Mouse (Mus musculus) forebrain, embryonic 14.5 days (tissue): ENCODE data around the gene Gsta3. TPM values are rescaled to one million over a fixed set of nuclear protein-coding genes. Genes with fewer than 3 reads are reported as not detected.

Experiments
- ATAC-seq: fragments of 200-750 bp; cut with Nextera tagmentation; 2 replicates; pipeline ENCODE4 v1.8.0; 2017; ENCODE audit warnings: mild to moderate bottlenecking, moderate library complexity
- DNase-seq: peaks from one replicate; pipeline ENCODE4 v3.0.0-alpha.2; 2015; ENCODE audit warnings: low spot score
- H3K27ac ChIP-seq: fragments of 300-500 bp; sonication (generic); 2 replicates; pipeline ENCODE4 v1.5.1; 2014; ENCODE audit warnings: low read depth, mild to moderate bottlenecking, control low read depth, low read length, moderate library complexity
- H3K27me3 ChIP-seq: fragments of 300-500 bp; sonication (generic); replicated peaks from 2 replicates; pipeline ENCODE4 v1.6.1; 2014; ENCODE audit warnings: low read length, control low read depth, mixed read lengths; ENCODE audit not compliant: control insufficient read depth, insufficient read depth
- H3K36me3 ChIP-seq: fragments of 300-500 bp; sonication (generic); 2 replicates; pipeline ENCODE4 v1.6.1; 2014; ENCODE audit warnings: low read length, control low read depth; ENCODE audit not compliant: control insufficient read depth, insufficient read depth
- H3K4me1 ChIP-seq: fragments of 300-500 bp; sonication (generic); 2 replicates; pipeline ENCODE4 v1.6.1; 2014; ENCODE audit warnings: antibody characterized with exemption, low read length, control low read depth; ENCODE audit not compliant: control insufficient read depth, insufficient read depth
- H3K4me2 ChIP-seq: fragments of 300-500 bp; sonication (generic); 2 replicates; pipeline ENCODE4 v1.6.1; 2014; ENCODE audit warnings: mild to moderate bottlenecking, control low read depth, low read length
- H3K4me3 ChIP-seq: fragments of 300-500 bp; sonication (generic); 2 replicates; pipeline ENCODE4 v1.5.1; 2014; ENCODE audit warnings: low read depth, low read length, control low read depth
- H3K9ac ChIP-seq: fragments of 300-500 bp; sonication (generic); 2 replicates; pipeline ENCODE4 v1.6.1; 2014; ENCODE audit warnings: mild to moderate bottlenecking, low read length, control low read depth, moderate library complexity
- H3K9me3 ChIP-seq: fragments of 300-500 bp; sonication (generic); replicated peaks from 2 replicates; pipeline ENCODE4 v1.6.1; 2016; ENCODE audit warnings: low read length, control low read depth, mixed read lengths; ENCODE audit not compliant: control insufficient read depth
- WGBS: fragments of 180-500 bp; shearing (Covaris S2); extraction: QIAGEN DNeasy Blood & Tissue Kit; methylation state at CpG from one replicate; pipeline ENCODE4 v1.1.7; 2014; 5-methylcytosine and 5-hydroxymethylcytosine counted together
- polyA plus RNA-seq: library from polyadenylated mRNA; unstranded; fragments of >200 nt; fragmentation: Nextera tagmentation; extraction: Ambion mirVana; gene quantifications from 2 replicates; pipeline ENCODE4 v1.2.1, GENCODE M21; 2014

Gsta3 gene
- polyA plus RNA-seq, 1 experiment from 2014 or later = 0.27 TPM

DNA sequence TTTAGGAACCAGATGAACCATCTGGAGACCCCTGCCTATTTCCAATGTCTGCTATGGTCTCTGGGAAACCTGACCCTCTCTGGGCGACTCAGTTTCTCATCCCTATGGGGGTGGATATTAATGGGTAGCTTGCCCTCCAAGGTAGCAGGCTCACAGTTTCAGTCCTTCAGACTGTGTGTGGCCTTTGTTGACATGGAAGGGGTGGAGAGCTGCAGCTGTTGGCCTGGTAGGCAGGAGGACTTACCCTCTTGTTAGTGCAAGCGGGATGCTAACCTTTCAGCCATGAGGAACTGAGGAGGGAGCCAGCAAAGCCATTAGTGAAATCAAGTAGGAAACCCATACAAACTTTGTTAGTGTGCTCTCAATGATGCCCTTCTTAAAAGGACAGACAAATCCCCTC is 10.0 kb upstream of the Gsta3 start:
- Histone ChIP-seq H3K4me1 (no peaks in the 10 kb centered on the region), H3K36me3 (0 out of 2 replicates have a peak, but pooled peaks cover 10% of the 10 kb centered on the region), H3K9me3 (no peaks in the 10 kb centered on the region), H3K4me3 (no peak overlapping the region), H3K27me3 (no peaks in the 10 kb centered on the region), H3K4me2 (no peak overlapping the region), H3K9ac (no peak overlapping the region), H3K27ac (no peak overlapping the region)
- WGBS = 75% methylated on average over 2 of the region's 2 CpGs
- DNase-seq = no peak
- no peak for ATAC-seq

DNA sequence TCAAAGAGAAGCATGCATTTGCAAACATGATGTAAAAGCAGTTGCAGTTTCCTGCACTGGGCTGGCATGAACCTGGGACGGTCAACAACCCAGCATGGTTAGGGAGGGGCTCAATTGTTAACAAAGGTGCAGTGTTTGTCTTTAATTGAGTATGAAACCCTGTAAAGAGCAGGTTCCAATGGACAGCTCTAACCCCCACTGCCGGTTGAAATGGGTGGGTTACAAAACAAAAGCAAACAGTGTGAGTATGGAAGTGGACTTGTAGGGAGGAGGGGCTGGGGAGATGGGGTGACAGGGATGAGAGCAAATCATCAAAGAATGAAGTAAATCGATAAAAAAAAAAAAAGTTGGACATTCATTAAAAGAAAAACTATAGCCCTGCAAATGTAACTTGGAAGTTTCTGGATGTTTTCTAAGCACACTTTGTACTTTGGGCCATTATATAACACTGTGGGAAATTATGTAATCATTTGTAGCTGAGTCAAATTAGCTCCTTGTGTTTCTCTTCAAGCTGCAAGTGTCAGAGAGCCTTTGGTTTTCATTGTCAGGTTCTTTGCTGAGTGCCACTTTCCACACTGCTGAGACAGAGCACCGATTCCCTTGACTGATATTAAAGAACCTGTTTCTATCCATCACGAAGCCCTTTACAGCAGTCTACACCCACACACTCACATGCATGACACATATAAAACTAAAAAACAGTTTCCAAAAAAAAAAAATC is 8.5 kb upstream of the Gsta3 start:
- H3K9me3 ChIP-seq = no peaks in the 10 kb centered on the region
- 0 out of 2 replicates have a peak, but pooled peaks cover 4% of the 10 kb centered on the region for H3K36me3 ChIP-seq
- DNase-seq (no peak), ATAC-seq (0 out of 2 replicates have a peak, but pooled peaks have one; percentile 12)
- no peak overlapping the region for H3K27ac ChIP-seq
- no peak overlapping the region for H3K9ac ChIP-seq
- WGBS = 33% methylated on average over 5 of the region's 5 CpGs
- no peaks in the 10 kb centered on the region for H3K27me3 ChIP-seq
- no peaks in the 10 kb centered on the region for H3K4me1 ChIP-seq
- H3K4me3 ChIP-seq = no peak overlapping the region
- no peak overlapping the region for H3K4me2 ChIP-seq

DNA sequence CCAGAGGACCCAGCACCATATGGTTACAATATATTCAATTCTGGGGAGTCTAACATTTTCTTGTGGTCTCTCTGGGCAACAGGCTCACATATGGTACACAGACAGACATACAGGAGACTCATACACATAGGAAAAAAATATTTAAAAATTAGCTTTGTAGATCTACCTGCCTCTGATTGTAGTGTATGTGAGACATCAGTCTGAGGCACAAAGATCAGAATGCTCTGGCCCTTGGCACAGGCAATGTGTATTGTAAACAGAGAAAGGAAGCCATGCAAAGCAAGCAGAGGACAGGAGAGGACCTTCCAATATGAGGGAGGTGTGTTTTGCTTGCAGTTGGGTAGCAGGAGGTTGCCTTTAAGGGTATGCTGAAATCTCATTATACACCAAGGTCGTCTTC is 7.9 kb upstream of the Gsta3 start:
- no peaks in the 10 kb centered on the region for H3K4me1 ChIP-seq
- ATAC-seq = no peak
- H3K27ac ChIP-seq = no peak overlapping the region
- no peak for DNase-seq
- H3K36me3 ChIP-seq = 0 out of 2 replicates have a peak, but pooled peaks cover 3% of the 10 kb centered on the region
- H3K9ac ChIP-seq = no peak overlapping the region
- H3K4me2 ChIP-seq = no peak overlapping the region
- H3K27me3 ChIP-seq = no peaks in the 10 kb centered on the region
- no peaks in the 10 kb centered on the region for H3K9me3 ChIP-seq
- H3K4me3 ChIP-seq = no peak overlapping the region
- 91% methylated on average over 1 of the region's 1 CpGs for WGBS

GRCm38 (mm10) chr1:21235359-21235758 is 5.0 kb upstream of the Gsta3 start:
- H3K9ac ChIP-seq = no peak overlapping the region

DNA sequence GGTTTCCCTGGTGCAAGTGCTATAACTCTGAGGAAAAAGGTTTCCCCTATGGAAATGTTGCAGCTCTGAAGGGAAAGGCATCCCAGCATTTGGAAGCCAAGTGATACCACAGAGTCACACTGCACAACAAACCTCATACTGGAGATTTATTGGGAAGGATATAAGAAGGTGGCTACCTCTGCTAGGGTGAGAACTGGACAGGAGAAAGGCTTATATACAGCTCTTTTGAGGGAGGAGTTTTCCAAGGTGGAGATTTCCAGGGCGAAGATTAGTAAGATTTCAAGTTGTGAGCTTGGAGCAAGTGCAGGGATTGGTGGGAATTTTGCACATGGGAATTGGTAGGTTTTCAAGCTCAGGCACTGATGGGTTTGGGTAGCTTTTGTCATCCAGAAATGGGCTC is 707 bp downstream of the Gsta3 start:
- whole genome bisulfite sequencing = 86% methylated on average over 1 of the region's 1 CpGs
- H3K27ac ChIP-seq = no peak overlapping the region
- no peaks in the 10 kb centered on the region for H3K36me3 ChIP-seq
- H3K9me3 ChIP-seq = no peaks in the 10 kb centered on the region
- H3K4me1 ChIP-seq = no peaks in the 10 kb centered on the region
- ATAC-seq = no peak
- no peaks in the 10 kb centered on the region for H3K27me3 ChIP-seq
- no peak for DNase-seq
- H3K4me3 ChIP-seq = no peak overlapping the region
- no peak overlapping the region for H3K9ac ChIP-seq
- H3K4me2 ChIP-seq = no peak overlapping the region

More at GRCm38 (mm10) chr1:21235359-21235758, 5.0 kb upstream of the Gsta3 start:
- Histone ChIP-seq H3K27me3 (no peaks in the 10 kb centered on the region), H3K36me3 (no peaks in the 10 kb centered on the region), H3K4me3 (no peak overlapping the region), H3K4me2 (no peak overlapping the region), H3K4me1 (no peaks in the 10 kb centered on the region), H3K27ac (no peak overlapping the region), H3K9me3 (no peaks in the 10 kb centered on the region)
- ATAC-seq (no peak), DNase-seq (no peak)
- WGBS = 89% methylated on average over 6 of the region's 6 CpGs

DNA sequence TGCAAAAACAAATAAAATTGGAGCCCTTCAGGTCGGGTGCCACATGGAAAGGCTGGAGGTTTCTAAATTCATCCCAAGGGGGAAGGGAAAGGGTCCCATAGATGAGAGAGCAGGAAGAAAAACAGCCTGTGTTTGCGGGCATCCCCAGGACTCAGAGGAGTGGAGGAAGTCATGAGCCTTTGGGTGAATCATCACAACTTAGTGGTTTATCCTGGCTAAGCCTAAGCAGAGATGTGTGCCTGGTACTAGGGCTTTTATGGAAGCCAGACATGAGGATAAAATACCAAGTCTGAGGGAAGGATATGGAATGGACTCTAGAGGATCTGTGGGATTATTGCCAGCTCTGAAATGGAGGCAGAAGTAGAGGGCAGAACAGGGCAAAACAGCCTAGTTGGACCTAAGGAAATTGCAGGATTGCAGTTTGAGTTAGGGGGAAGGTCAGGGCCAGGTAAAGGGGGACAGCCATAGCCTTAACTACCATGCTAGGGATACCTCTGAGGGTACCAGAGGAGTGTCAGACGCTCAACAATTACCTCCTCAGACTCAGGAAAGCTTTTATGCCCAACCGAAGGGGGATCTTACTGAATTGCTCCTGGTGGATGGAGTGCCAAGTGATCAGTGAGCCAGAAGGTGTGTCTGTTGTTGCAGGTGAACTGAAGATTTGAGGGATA is 4.0 kb downstream of the Gsta3 start:
- Histone ChIP-seq H3K27ac (no peak overlapping the region), H3K4me3 (no peak overlapping the region), H3K9ac (no peak overlapping the region), H3K9me3 (no peaks in the 10 kb centered on the region), H3K4me1 (no peaks in the 10 kb centered on the region), H3K4me2 (no peak overlapping the region), H3K27me3 (no peaks in the 10 kb centered on the region), H3K36me3 (no peaks in the 10 kb centered on the region)
- 73% methylated on average over 4 of the region's 4 CpGs for WGBS
- no peak for ATAC-seq
- DNase-seq = no peak

GRCm38 (mm10) chr1:21246136-21246535 is 5.7 kb downstream of the Gsta3 start:
- H3K27ac ChIP-seq = no peak overlapping the region
- H3K9ac ChIP-seq = no peak overlapping the region
- DNase-seq (no peak), ATAC-seq (no peak)
- no peaks in the 10 kb centered on the region for H3K27me3 ChIP-seq
- no peak overlapping the region for H3K4me2 ChIP-seq
- H3K9me3 ChIP-seq = no peaks in the 10 kb centered on the region
- no peaks in the 10 kb centered on the region for H3K4me1 ChIP-seq
- no peaks in the 10 kb centered on the region for H3K36me3 ChIP-seq
- 73% methylated on average over 3 of the region's 3 CpGs for WGBS
- H3K4me3 ChIP-seq = no peak overlapping the region

- H3K4me3 ChIP-seq = no peak overlapping the region
- H3K9ac ChIP-seq = no peak overlapping the region
- DNase-seq = no peak
- no peak overlapping the region for H3K4me2 ChIP-seq
- no peaks in the 10 kb centered on the region for H3K9me3 ChIP-seq
- no peak overlapping the region for H3K27ac ChIP-seq
- no peaks in the 10 kb centered on the region for H3K27me3 ChIP-seq
- no peaks in the 10 kb centered on the region for H3K4me1 ChIP-seq
- no peaks in the 10 kb centered on the region for H3K36me3 ChIP-seq
- no peak for ATAC-seq
Observed at GRCm38 (mm10) chr1:21247896-21248295, 7.5 kb downstream of the Gsta3 start.
